Mouse (Mus musculus): ENCODE measurements at regions not wholly inside any gene's neighbourhood (a gene's known extent, or its start where the extent isn't known, plus 50 kb on each side); places are given as distances from the start of the nearest gene placed in this dataset.

DNA sequence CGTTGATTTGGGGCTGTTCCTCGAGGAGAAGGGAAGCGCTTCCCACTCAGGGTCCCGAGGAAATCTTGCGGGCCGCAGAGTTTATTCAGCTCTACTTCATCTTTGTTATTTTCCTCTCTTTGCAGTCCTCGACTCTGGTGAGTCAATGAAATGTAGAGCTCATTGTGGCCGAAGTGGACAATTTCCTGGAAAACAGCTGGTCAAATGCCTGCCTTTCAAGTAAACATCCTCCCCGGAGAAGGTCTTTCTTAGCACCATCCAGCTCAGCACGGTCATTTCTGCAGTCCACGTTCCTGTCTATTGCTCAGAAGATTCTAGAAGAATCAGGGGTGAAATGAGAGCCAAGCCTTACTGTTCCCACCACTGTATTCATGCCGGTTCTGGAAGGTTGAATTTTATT lies 133.0 kb downstream of the Bcas1 start:
- no peak for ATAC-seq

DNA sequence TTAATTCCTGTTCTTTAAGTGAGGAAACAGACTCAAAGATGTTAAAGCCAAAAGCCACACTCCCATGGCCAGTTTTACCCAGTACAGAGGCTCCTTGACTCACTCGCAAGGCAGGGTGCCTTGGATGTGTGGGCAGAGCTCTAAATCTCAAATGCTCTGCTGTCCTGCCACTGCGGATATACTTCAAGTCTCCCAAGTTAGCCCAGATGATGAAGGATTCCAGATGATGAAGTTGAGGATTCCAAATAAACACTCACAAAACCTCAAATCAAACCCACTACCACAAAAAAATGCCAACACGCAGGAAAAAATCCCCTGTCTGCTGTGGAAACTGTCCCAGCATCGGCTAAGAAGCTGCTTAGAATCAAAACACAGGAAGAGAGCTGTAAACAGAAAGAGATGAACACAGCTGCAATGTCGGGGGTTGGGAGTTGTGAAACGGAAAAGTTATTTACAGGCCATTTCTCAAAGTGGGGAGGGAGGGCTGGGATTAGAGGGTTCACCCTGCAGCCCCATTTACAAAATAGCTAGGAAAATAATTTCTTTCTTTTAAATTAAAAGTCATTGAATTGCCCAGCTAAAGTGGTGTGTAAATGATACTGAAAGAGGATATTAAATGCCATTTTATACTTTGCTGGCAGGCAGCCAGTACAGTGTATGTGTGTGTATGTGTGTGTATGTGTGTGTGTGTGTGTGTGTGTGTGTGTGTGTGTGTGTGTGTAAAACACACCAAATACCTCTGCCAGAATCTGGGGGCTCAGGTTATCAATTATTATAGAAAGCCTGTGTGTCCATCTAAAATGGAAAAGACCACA lies 135.6 kb downstream of the Bcas1 start:
- ATAC-seq: peak; percentile 46

DNA sequence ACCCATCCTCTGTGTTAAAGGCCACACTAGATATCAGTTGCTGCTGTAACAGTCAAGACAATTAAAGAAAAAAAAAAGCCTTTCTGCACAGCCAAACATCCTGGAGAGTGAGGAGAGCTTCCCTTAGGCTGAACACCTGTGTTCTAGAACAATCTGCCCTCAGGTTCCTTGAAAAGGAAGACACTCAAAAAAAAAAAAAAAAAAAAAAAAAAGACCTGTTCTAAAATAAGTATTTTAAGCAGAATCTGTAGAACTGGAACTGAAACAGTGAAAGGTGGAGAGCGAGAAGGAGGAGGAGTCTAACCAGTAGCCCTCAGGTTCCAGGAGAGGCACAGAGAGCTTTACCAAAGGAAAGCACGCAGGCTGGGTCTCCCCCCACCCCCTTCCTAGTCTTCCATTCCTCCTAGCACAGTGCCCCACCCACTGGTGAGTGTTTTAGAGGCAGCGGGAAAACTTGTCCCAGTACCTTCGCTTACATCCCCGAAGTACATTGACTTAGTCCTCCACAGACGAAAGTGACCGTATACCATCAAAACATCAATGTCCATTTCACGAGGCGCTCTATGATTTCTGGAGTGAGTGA lies 138.2 kb downstream of the Bcas1 start:
- ATAC-seq: no peak

DNA sequence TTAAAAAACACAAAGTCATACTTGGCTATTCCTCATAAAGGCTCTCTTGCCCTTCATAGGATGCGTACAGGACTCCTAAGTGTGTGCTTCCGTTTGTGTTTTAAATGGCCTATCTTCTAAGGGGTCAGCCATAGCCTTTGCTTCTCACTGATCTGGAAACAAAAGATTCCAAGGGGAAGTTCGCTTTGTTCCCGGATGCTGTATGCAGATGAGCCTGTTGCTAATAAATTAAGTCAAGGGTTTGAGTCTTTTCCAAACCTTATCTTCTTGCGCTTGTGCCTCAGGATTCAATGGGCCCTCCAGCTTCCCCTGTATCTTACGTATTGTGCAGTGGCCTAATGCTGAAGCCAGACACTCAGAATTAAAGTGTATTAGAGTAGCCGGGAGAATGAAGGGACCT lies 138.9 kb downstream of the Bcas1 start:
- no peak for ATAC-seq

DNA sequence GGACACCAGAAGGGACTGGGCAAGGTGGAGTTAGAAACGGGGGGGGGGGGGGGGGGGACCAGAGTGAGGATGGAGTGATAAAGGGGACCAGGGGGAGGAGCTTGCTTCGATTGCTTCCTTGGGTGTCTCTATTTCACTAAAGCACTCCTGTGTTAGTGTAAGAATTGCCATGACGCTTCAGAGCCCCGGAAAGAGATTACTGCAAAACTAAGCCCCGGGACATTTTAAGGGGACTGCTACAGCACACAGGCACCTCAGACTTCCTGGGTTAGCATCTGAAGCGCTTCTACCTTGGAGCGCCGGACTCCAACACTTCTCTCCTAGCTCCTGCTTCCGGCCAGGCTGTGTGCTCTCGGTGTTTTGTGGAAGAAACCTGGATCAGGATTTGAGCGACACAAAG lies 139.4 kb downstream of the Bcas1 start:
- no peak for ATAC-seq

DNA sequence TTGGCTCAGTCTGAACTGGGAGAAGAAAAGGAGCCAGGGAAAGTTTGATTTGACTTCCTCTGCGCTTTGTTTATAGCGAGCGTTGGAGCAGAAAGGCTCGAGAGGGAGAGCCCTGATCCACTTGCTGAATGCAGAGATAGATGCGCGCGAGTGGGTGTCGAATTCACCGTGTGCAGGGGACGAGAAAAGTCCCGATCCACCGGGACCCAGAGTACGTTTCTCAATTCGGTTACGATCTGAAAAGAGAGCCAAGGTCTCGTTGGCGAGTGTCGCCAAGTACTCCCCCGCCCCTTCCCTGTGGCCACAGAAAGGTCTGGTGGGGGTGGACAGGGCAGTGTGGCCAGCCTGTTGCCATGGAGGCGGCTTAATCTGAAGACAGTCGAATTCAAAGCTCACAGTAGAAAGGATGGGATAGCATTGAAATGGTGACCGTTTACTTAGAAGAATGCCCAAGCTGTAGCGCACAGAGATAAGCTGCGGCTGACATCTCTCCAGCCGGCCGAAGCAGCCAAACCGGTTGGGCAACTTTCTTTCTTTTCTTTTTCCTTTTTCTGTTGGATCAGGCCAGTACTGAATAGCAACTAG lies 139.5 kb upstream of the Zfp217 start:
- ATAC-seq: no peak

DNA sequence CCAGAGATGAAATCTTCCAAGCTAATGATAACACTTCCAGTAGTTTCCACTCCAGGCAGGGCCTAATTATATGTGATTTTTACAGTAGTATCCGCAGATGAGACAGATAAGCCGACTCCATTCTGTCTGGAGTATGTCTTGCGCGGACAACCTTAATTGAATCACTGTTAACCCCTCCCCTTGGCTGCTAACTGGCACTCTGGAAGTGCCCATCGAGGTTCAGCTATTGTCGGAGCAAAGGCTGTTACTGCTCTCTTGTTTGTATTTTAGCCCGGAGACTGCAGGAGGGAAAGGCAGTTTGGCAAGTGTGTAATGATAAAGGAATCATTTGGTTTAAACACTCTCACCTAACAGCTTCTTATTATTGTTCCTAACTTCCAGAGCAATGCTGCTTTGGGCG lies 138.9 kb upstream of the Zfp217 start:
- no peak for ATAC-seq

DNA sequence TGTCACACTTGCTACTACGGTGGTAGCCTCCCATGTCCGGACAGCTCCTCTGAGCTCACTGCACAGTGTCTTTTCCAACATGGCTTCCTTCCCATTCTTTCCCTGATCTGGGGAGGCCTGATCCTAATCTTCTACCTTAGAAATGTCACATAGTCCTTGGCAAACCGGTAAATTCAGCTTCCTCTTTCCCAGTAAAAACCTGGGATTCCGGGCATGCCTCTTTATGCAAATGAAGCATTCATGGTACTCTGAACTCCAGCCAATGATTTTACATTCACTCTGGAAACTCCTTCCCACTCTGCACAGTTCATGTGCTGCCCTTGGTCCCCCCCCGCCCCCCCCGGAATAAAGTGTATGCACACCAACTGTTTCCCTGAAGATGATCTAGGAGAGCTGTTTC lies 134.6 kb upstream of the Zfp217 start:
- no peak for ATAC-seq

DNA sequence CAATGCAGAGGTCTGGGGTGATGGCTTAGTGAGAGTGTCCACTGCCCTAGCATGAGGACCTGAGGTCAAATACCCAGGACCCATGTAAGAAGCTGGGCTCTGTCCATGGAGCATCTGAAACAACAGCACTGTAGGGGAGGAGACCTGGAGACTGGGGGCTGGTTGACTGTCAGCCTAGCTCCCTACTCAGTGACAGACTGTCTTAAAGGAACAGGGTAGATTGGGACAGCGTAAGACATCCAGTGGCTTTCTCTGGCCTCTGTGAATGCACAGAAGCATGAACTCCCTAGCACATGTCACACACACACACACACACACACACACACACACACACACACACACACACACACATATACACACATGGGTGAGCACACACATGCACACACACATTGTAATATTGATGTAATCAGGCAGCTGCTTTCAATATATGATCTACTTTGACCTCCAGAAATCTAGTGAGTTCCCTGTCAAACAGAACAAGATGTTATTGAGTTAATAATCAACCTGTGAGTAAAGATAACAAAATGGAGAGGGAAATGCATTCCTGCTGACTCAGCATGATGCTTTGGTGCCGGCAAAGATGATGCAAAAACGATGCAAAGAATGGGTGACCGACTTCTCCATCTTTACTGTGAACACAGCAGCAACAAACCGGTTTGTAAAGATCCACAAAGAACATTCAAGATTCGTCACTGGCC lies 133.6 kb upstream of the Zfp217 start:
- ATAC-seq: no peak

DNA sequence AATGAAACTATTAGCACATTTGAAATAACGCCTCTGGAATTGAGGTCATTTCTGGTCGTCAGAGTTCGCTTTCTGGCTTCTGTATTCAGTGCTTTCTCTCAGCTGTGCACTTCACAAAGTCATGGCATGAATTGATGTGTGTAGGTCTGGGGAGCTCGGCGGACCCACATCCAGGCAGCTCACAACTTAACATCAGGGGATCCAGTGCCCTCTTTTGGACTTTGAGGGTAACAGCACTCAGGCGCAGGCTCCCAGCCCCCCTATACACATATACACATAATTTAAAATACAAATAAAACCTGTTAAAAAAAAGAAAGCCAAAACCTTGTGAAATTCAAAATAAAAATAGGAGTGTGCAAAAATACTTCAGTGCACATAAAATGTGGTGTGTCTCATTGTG lies 132.8 kb upstream of the Zfp217 start:
- no peak for ATAC-seq

DNA sequence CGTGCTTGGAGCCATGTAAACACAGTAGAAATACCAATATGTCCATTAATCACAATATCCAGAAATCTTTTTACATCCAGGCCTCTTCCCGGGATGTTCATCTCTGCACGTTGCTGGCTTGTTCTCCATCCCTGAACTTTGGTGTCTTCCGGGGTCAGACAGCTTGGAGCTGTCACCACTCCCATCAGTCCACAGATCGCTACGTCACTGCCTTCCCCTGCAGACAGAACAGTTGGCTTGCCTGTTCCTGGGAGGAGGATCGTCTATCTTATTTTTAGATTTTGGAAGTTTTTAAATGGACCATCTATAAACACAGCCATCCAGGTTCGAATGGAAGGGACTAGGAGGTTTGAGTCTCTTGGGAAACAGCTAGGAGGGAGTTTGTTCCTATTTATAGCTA lies 130.0 kb upstream of the Zfp217 start:
- ATAC-seq: no peak

DNA sequence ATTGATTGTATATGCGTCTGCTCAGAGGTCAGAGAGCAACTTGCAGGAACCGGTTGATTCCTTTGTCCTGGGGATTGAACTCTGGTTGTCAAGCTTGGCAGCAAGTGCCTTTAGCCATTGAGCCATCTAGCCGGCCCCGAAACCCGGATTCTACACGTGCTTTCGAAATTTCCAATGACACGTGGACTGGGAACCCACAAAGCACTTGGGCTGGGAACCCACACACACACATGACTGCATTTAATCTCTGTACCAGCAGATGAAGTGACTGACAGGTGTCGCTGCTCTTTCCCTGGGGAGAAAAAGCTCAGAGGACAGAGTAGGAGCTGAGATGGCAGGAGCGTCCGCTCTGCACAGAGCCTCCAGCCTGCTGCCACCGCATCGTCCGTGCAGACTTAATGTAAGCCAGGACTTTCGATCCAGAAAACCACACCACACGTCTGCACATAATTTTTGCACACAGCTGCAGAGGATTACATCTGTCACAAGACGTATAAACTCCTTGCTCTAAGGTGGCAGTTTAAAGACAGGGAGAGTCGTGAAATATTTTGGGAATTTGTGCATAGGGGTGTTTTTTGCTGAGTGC lies 129.4 kb upstream of the Zfp217 start:
- ATAC-seq: no peak

DNA sequence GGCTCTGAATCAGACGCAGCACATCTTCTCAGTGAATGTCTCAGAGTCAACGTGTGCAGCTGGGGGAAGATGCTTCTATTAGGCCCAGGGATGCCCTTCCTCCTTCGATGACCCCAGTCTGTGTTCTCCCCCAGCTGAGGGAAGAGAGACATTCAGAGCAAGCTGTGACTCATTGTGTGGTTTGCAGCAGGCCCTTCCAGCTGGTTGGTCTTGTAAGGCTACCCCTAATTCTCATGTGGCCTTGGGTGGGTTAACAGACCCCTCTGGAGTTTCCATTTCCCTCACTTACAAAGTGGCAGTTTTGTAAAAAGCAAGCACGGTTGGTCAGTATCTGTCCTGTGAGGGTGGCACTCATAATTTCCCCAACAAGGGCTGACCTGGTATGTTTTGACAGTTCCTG lies 127.8 kb upstream of the Zfp217 start:
- ATAC-seq: no peak

DNA sequence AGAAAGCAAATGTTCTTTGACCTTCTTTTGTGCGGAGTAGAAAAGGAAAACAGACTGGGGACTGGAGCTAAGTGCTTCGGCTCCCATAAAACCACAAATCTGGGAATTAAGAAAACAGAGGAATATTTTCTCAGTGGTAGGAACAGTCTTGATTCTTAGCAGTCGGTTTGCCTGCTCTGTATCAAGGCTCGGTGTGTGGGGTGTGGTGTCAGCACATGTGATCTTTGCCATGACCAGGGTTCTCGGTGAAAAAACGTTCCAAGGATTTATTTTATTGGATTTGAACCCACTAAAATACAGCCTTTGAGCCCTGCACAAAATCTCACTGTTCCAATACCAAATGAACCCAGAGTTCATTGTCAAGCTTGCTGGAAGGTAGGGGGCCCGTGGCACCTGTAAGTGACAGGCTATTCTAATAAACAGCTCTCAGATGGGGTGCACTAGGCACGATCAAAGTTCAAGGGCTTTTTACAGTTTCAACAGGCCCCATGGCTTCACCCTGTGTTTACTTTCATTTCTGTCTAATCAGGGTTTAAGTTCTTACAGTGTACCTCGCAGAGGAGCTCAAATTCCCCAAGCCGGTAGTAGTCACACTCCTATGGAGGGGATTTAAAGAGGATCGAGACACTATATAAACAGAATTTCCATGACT lies 122.1 kb upstream of the Zfp217 start:
- ATAC-seq: no peak

DNA sequence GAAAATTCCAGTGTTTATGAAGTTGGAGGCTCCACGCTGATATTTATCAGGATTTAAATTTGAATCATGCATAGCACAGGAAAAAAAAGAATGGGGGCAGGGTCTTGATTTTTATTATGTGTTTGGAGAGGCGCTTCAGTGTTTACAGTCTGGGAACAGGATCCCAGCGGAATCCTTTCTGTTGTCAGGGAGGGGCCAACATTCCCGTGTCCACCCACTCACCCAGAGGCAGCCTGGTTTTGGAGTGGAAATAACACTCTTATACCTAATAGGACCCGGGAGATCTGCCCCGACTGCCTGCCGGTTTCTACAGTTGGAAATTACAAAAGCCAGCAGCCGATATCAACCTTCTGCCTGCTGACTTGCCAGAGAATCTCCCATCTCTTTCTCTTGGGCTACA lies 120.2 kb upstream of the Zfp217 start:
- ATAC-seq: no peak

DNA sequence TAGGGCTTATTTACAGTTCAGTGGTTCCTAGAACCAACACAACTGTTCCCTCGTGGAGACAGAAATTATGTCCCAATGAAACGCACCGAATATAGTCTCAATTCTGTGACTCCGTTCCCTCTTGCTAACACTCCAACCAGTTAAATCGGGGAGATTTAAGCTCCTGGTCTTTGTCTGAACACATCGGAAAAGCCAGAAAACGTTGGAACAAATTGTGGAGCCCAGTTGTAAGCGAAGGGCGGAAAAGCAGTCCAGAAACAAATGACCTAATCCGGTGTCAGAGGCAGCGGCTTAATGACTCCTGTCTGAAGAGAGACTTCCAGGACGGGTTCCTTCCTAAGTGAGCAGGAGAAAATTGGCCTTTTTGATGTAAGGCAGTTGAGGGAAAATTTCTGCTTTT lies 119.2 kb upstream of the Zfp217 start:
- ATAC-seq: no peak

DNA sequence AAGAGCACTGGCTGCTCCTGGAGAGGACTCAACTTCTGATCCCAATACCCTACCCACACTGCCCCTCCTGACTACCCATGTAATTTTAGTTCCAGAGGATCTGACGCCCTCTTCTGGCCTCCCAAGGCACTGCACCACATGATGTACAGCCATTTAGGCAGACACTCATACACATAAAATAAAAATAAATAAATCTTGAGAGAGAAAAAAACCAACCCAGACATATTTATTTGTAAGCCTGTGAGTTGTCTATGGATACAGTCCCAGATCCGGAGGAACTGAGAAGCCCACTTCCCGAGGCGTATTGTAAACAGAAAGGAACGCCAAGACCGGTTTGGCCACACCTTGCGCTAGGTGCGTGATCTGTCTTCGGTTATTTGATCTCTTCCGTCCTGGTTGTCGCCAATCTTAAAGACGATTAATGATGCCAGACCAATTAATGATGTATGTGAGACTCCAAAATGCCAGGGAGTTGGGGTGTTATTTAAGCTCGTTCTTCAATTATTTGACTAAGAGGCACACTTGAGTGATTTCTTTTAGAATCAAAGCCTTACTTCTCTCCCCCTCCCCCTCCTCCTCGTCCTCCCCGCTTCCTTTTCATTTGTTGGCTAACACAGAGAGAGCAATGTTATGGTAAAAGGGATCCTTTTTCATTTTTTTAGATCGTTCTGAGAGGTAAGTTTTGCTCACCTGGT lies 118.7 kb upstream of the Zfp217 start:
- no peak for ATAC-seq

DNA sequence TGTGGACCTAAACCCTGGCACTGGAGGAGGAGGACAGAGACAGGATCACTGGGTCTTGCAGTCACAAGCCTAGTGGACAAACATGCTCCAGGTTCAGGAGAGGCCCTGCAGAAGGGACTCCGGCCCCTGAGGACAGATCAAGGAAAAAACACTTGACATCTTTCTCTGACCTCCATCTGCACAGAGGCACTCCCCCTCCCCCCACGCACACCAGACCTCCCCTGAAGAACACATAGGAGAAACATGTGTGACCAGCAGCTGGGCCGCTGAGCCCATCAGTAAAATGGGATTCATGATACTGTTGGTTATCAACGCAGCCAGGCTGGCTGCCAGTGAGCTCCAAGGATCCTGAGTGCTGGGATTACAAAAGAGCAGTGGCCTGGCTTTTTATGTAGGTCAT lies 115.7 kb upstream of the Zfp217 start:
- no peak for ATAC-seq

DNA sequence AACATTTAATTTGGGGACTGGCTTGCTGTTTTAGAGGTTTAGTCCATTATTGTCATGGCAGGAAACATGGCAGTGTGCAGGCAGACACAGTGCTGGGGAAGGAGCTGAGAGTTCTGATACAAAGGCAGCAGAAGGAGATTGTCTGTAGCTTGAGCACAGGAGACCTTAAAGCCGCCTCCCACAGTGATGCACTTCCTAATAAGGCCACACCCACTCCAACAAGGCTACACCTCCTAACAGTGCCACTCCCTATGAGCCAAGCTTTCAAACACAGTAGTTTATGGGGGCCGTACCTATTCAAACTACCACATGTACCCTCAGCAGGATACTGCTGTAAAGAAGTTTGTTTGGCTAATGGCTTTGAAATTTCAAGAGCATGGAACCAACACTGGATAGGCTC lies 113.3 kb upstream of the Zfp217 start:
- ATAC-seq: no peak

DNA sequence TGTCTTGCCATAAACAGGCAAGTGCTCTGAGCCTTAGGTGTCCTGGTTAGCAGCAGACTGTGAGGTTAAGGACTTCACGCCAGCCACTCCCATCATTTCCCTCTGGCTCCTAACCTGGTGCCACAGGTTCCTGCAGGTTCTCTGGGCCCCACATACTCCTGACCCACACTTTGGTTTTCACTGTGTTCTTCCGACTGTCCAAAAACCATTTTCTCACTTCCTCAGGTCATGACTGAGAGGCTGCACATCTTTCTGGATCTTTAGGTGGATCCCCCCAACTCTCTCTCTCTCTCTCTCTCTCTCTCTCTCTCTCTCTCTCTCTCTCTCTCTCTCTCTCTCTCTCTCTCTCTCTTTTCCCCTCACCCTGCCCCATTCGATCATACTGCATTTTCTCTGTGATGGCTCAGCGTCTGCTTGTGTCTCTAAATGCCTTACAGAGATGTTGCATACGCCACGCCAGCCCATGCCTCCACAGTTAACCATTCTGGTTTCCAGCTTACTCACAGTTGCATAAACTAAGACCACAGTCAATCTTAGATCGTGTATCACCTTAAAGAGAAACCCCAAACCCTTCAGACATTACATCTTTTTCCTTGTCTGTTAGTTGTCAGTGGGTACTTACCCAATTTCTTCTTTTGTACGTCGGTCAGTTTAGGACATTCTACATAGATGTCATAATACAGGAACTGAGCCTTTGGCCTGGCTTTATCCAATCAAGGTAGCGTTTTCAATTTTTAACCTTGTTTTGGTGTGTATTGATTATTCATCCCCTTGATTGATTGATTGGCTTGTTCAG lies 112.0 kb upstream of the Zfp217 start:
- no peak for ATAC-seq

DNA sequence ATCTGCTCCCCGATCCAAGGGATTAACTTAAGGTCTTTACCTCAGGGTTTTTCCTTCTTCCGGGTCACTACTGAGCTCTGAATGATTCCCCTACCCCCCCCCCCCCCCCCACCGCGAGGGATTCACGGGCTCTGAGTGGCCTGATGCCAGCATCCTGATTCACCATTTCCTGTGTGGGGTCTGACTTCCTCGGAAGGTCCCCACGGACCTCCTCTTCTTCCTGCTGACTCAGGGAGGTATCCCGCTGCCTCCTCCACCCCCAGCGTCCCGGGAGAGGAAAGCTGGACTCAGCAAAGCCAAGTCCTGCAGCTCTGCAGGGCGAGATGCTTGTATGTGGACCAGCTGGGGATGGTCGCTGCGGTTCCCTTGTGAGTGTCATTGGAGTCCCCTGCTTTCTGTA lies 110.5 kb upstream of the Zfp217 start:
- ATAC-seq: no peak
